Mouse (Mus musculus): ENCODE measurements around the gene Txndc5. TPM values are rescaled to one million over a fixed set of nuclear protein-coding genes. Genes with fewer than 3 reads are reported as not detected.

Gene Txndc5
- total and polyA plus RNA-seq, 3 experiments = 120 to 145 (median 131) TPM

DNA sequence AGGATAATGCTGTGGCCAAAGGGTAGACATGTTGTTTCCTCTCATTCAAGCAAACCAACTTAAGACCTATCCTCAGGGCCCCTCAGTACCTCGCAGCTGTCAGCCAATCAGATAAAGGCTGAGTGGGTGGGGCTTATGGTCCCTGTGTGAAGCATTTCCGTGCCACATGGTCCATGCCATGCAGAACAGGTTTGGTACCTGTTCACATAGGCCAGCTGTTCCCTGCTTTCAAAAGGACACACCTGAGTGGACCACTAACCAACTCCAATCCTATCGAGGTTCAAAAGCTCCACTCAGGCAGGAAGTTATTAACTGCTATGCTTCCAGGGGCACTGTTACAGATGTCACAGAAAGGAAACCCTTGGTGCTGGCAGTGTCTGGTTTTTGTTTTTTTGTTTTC lies 25.6 kb upstream of the Txndc5 start:
- TF ChIP-seq RCOR1 (conservative IDR thresholded peaks at IDR 0.05; ENCODE audit: low read depth, low read length) = no peak
- no peak for TF ChIP-seq IRF4 (IDR thresholded peaks at IDR 0.05; ENCODE audit: low read depth, low read length)
- TF ChIP-seq USF2 (conservative IDR thresholded peaks at IDR 0.05; ENCODE audit: low read depth, low read length) = no peak
- TF ChIP-seq MYC (IDR thresholded peaks at IDR 0.05; ENCODE audit: low read depth, low read length) = no peak
- no peak for TF ChIP-seq POLR2A (IDR thresholded peaks at IDR 0.05; ENCODE audit: low read depth, low read length)
- TF ChIP-seq SMC3 (IDR thresholded peaks at IDR 0.05; ENCODE audit: low read depth, low read length) = no peak
- TF ChIP-seq PAX5 (IDR thresholded peaks at IDR 0.05; ENCODE audit: low read length) = no peak
- TF ChIP-seq MAZ (IDR thresholded peaks at IDR 0.05; ENCODE audit: low read depth, low read length) = no peak
- no peak for TF ChIP-seq UBTF (IDR thresholded peaks at IDR 0.05; ENCODE audit: low read depth, low read length)
- TF ChIP-seq MAFK (IDR thresholded peaks at IDR 0.05; ENCODE audit: insufficient replicate concordance, low read length) = no peak
- no peak for TF ChIP-seq ZMIZ1 (IDR thresholded peaks at IDR 0.05; ENCODE audit: low read depth, low read length)
- no peaks in the 10 kb centered on the region for H3K27me3 ChIP-seq (replicated peaks)
- no peaks in the 10 kb centered on the region for H3K36me3 ChIP-seq (replicated peaks in 1 of 2; ENCODE audit: control insufficient read depth in 1 of 2, insufficient read depth in 1 of 2, low read length in 1 of 2)
- no peaks in the 10 kb centered on the region for H3K79me2 ChIP-seq (replicated peaks; ENCODE audit: control insufficient read depth, extremely low read depth, insufficient read depth, poor library complexity, severe bottlenecking)
- H3K9ac ChIP-seq (ENCODE audit: insufficient read depth, low read depth) = no peak overlapping the region
- no peaks in the 10 kb centered on the region for H3K9me3 ChIP-seq (replicated peaks; ENCODE audit: low read length)
- H3K4me1 ChIP-seq (ENCODE audit: control insufficient read depth in 1 of 2, insufficient read depth in 2 of 2) = peaks cover 0 to 11% of the 10 kb centered on the region in 2 experiments; a peak in 2 of 4 replicates
- DNase-seq (ENCODE audit: extremely low read depth) = no peak
- H3K4me3 ChIP-seq (replicated peaks in 1 of 3; ENCODE audit: low read depth in 2 of 3, low read length in 2 of 3, poor library complexity in 1 of 3) = no peak overlapping the region
- no peak overlapping the region for H3K4me2 ChIP-seq (ENCODE audit: insufficient read depth, low read depth, poor library complexity, severe bottlenecking)
- in situ Hi-C loops (cut with MboI; ENCODE audit: low pct_ligation_motif_present, low pct_unique_long_range_greater_than_20kb, low sequenced_read_pairs) = no loop called here
- dilution Hi-C loops (cut with MboI; ENCODE audit: extremely low pct_ligation_motif_present, extremely low pct_unique_long_range_greater_than_20kb, low sequenced_read_pairs) = no loop called here
- H3K27ac ChIP-seq (ENCODE audit: insufficient read depth, low read depth) = no peak overlapping the region

- H3K4me2 ChIP-seq (ENCODE audit: insufficient read depth, low read depth, poor library complexity, severe bottlenecking) = no peak overlapping the region
- in situ Hi-C loops (cut with MboI; ENCODE audit: low pct_ligation_motif_present, low pct_unique_long_range_greater_than_20kb, low sequenced_read_pairs) = no loop called here
- TF ChIP-seq JUN (IDR thresholded peaks at IDR 0.05; ENCODE audit: insufficient read depth, low read depth, low read length) (no peak), CTCF (conservative IDR thresholded peaks at IDR 0.05 in 1 of 2, IDR thresholded peaks at IDR 0.05 in 1 of 2; ENCODE audit: low read depth in 2 of 2, low read length in 2 of 2) (peak in 1 of 2 experiments; percentile 43; a peak in 2 of 4 replicates), ZC3H11A (IDR thresholded peaks at IDR 0.05; ENCODE audit: low read depth, low read length) (no peak), GABPA (IDR thresholded peaks at IDR 0.05; ENCODE audit: insufficient replicate concordance, low read depth, low read length) (no peak), MAZ (IDR thresholded peaks at IDR 0.05; ENCODE audit: low read depth, low read length) (no peak), RCOR1 (conservative IDR thresholded peaks at IDR 0.05; ENCODE audit: low read depth, low read length) (no peak), ZNF384 (IDR thresholded peaks at IDR 0.05; ENCODE audit: low read depth, low read length) (peak; percentile 39; the same call in 1 of the 2 replicates)
- H3K9ac ChIP-seq (ENCODE audit: insufficient read depth, low read depth) = no peak overlapping the region
- no peak for DNase-seq (ENCODE audit: extremely low read depth)
- dilution Hi-C loops (cut with MboI; ENCODE audit: extremely low pct_ligation_motif_present, extremely low pct_unique_long_range_greater_than_20kb, low sequenced_read_pairs) = no loop called here
- H3K4me3 ChIP-seq (replicated peaks in 1 of 3; ENCODE audit: low read depth in 2 of 3, low read length in 2 of 3, poor library complexity in 1 of 3) = no peak overlapping the region
- no peaks in the 10 kb centered on the region for H3K79me2 ChIP-seq (replicated peaks; ENCODE audit: control insufficient read depth, extremely low read depth, insufficient read depth, poor library complexity, severe bottlenecking)
- H3K27me3 ChIP-seq (replicated peaks) = no peaks in the 10 kb centered on the region
- peaks cover 2% of the 10 kb centered on the region for H3K9me3 ChIP-seq (replicated peaks; ENCODE audit: low read length)
- no peak overlapping the region for H3K27ac ChIP-seq (ENCODE audit: insufficient read depth, low read depth)
- no peaks in the 10 kb centered on the region for H3K36me3 ChIP-seq (replicated peaks in 1 of 2; ENCODE audit: control insufficient read depth in 1 of 2, insufficient read depth in 1 of 2, low read length in 1 of 2)
- H3K4me1 ChIP-seq (ENCODE audit: control insufficient read depth in 1 of 2, insufficient read depth in 2 of 2) = peaks cover 15 to 46% of the 10 kb centered on the region in 2 experiments
Observed at GRCm38 (mm10) chr13:38548681-38549080, 20.1 kb upstream of the Txndc5 start.

Measured in CH12.LX (cell line).